Mouse (Mus musculus) T-helper 17 cell (primary cell): ENCODE data around the gene Gm3020.
"Not testable (repeated sequence)": the region's sequence is repeated elsewhere in the genome, so short reads cannot be mapped to it uniquely, and the experiment has no call there.

Experiments
- in situ Hi-C, 2 experiments: fragments of 300-600 bp; cut with MboI, MseI; formaldehyde crosslinking; loops; 1 replicate in 1 of 2; 2 replicates in 1 of 2; pipeline ENCODE4 v1.15.1; 2025; ENCODE audit warnings: high pct_unique_total_duplicates in 2 of 2

Gene Gm3020

DNA sequence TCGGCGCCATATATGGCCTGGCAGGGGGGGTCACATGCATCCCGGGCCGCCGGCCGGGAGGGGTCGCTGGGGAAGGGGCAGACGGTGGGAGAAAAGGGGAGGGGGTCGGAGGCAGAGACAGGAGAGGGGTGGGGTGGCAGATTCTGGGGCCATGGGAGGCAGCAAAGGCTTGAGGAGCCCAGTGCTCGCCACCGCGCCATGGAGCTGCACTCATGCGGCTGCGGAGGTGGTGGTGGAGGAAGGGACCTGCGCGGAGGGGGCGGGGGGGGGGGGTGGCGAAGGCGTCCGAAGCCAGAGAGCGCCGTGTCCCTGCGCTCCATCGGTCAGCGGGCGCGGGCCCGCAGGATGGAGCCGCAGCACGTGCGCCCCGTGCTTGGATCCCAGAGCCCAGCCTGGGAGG lies at the start of gene Gm3020:
Gene Gm3020, plus strand, starts transcription at position 301 of the 400 bp plus-strand sequence.
- in situ Hi-C loops = loop anchor here in 1 of 2 experiments (5.0 to 25.0 kb wide), 2 partner anchors 239 to 1086 kb away; partner anchors contain the start of genes Gm10409 and Gm3252

DNA sequence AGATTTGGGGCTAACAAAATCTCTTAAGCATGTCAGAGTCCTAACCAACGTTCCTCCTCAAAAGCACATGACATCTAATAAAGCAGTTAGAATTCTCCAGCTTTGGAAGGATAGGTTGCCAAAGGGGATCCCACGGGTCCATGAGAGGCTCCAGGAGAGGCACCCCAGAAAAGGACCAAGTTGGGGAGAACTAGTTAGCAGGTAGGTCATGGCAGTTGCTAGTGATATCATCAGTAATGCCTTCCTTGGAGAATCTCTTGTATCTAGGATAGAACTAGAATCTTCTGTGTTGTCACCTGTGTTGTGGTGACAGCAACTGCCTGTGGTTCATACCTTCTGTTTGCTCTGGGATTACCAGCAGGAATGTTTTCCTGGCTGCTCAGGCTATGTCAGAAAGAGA lies 17.6 kb upstream of the Gm3020 start, which contains the start of gene Gm3012:
Gene Gm3012, plus strand, starts transcription at position 301 of the 400 bp plus-strand sequence.
- in situ Hi-C loops = loop anchor here in 1 of 2 experiments (25.0 kb wide), 1 partner anchor 222 kb away; the partner anchor contains the start of gene Gm10409

GRCm38 (mm10) chr14:3688483-3688882 lies 36.7 kb downstream of the Gm3020 start, which contains the start of gene Gm3043:
Gm3043 (plus strand) TSS chr14:3688783.
- in situ Hi-C loops = not testable (repeated sequence)
